Mouse (Mus musculus): Measurements from ENCODE around the gene Nfil3.

Nfil3 gene

GRCm38 (mm10) chr13:52982703-52983102 is 1.8 kb upstream of the Nfil3 start:
- CTCF ChIA-PET = interaction anchor here (0.6 to 2.6 kb wide), 6 partner anchors 12 to 326 kb away, joined by 3 to 8 read pairs (median 3); partner anchors contain the start of gene Auh

GRCm38 (mm10) chr13:52981441-52982281 is 788 bp upstream of the Nfil3 start:
- CTCF ChIA-PET = interaction anchor here (0.6 kb wide), 1 partner anchor 727 kb away, joined by 11 read pairs; no protein-coding TSS in a partner anchor

GRCm38 (mm10) chr13:52980211-52980950 is 492 bp downstream of the Nfil3 start:
- CTCF ChIA-PET = no interaction called here

- CTCF ChIA-PET = interaction anchor here (0.7 to 1.1 kb wide), 4 partner anchors 9 to 1664 kb away, joined by 3 to 16 read pairs (median 11); no protein-coding TSS in a partner anchor
Observed at GRCm38 (mm10) chr13:52979331-52980051, 1.4 kb downstream of the Nfil3 start.

GRCm38 (mm10) chr13:52978321-52978981 is 2.4 kb downstream of the Nfil3 start:
- CTCF ChIA-PET = interaction anchor here (1.1 kb wide), 1 partner anchor 10 kb away, joined by 3 read pairs; no protein-coding TSS in a partner anchor

- CTCF ChIA-PET = no interaction called here
Observed at GRCm38 (mm10) chr13:52977757-52978156, 3.1 kb downstream of the Nfil3 start.

- CTCF ChIA-PET = no interaction called here
Observed at GRCm38 (mm10) chr13:52977221-52977609, 3.7 kb downstream of the Nfil3 start.

- CTCF ChIA-PET = no interaction called here
Observed at GRCm38 (mm10) chr13:52976510-52977220, 4.2 kb downstream of the Nfil3 start.

- CTCF ChIA-PET = interaction anchor here (0.6 kb wide), 1 partner anchor 27 kb away, joined by 6 read pairs; no protein-coding TSS in a partner anchor
Observed at GRCm38 (mm10) chr13:52976130-52976509, 4.8 kb downstream of the Nfil3 start.

- CTCF ChIA-PET = no interaction called here
Observed at GRCm38 (mm10) chr13:52974676-52975075, 6.2 kb downstream of the Nfil3 start.

GRCm38 (mm10) chr13:52973427-52973826 is 7.4 kb downstream of the Nfil3 start:
- CTCF ChIA-PET = interaction anchor here (1.0 kb wide), 1 partner anchor 314 kb away, joined by 3 read pairs; no protein-coding TSS in a partner anchor

GRCm38 (mm10) chr13:52972626-52973025 is 8.2 kb downstream of the Nfil3 start:
- CTCF ChIA-PET = no interaction called here

GRCm38 (mm10) chr13:52970876-52971275 is 10.0 kb downstream of the Nfil3 start:
- CTCF ChIA-PET = interaction anchor here (0.8 kb wide), 1 partner anchor 12 kb away, joined by 3 read pairs; no protein-coding TSS in a partner anchor

- CTCF ChIA-PET = interaction anchor here (0.7 kb wide), 1 partner anchor 109 kb away, joined by 3 read pairs; no protein-coding TSS in a partner anchor
Observed at GRCm38 (mm10) chr13:52962922-52963321, 18.0 kb downstream of the Nfil3 start.

- CTCF ChIA-PET = no interaction called here
Observed at GRCm38 (mm10) chr13:52962361-52962760, 18.5 kb downstream of the Nfil3 start.

- CTCF ChIA-PET = no interaction called here
Observed at GRCm38 (mm10) chr13:52953779-52954553, 26.9 kb downstream of the Nfil3 start.

- CTCF ChIA-PET = no interaction called here
Observed at GRCm38 (mm10) chr13:52949211-52949610, 31.7 kb downstream of the Nfil3 start.

- CTCF ChIA-PET = interaction anchor here (0.6 kb wide), 1 partner anchor 32 kb away, joined by 7 read pairs; no protein-coding TSS in a partner anchor
Observed at GRCm38 (mm10) chr13:52947545-52947944, 33.3 kb downstream of the Nfil3 start.

GRCm38 (mm10) chr13:52945769-52946168 is 35.1 kb downstream of the Nfil3 start:
- CTCF ChIA-PET = no interaction called here

- CTCF ChIA-PET = no interaction called here
Observed at GRCm38 (mm10) chr13:52944116-52944515, 36.8 kb downstream of the Nfil3 start.

All from spleen, embryonic (tissue).